In the genomic region with DNA sequence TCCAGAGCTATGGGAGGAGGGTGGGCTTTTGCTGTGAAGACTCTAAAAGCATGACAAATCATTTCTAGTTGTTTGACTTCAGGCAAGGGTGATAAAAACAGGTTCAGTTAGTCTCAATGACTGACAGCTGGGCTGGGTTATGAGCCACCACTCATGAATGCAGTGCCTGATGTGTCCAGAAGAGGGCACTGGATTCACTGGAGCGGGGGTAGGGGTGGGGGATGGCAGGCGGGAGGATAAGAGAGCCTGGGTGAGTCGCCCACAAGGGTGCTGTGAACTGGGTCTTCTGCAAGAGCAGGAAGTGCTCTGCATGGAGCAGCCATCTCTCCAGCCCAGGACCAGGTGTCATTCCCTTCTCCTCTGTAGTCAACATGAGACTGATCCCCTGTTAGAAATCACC, we compare ENCODE assay signal across 9 mouse cellular contexts. TPM values are rescaled to one million over a fixed set of nuclear protein-coding genes. Genes with fewer than 3 reads are reported as not detected.
DNase-seq lines count a peak whose midpoint lies in the region; ATAC-seq lines count a peak whose summit lies in the region.
"Had no signal": no experiment of that assay in that cellular context is flagged by ENCODE, and none has a peak within 500 bp of the region (broad histone marks: within the 10 kb centered on the region; RNA-seq: fewer than 3 reads in every experiment).

No protein-coding gene starts in this region.

- H3K9ac ChIP-seq in heart, embryonic 12.5 days: no peak overlapping the region
- no peak overlapping the region for H3K9ac ChIP-seq in forebrain, embryonic 15.5 days (replicated peaks)
- no peak overlapping the region for H3K9ac ChIP-seq in lung, embryonic 15.5 days
- H3K9ac ChIP-seq: liver, embryonic 15.5 days had no signal

- no peak overlapping the region for H3K4me3 ChIP-seq in heart, embryonic 12.5 days
- no peak overlapping the region for H3K4me3 ChIP-seq in forebrain, embryonic 15.5 days
- H3K4me3 ChIP-seq in lung, embryonic 15.5 days: no peak overlapping the region
- H3K4me3 ChIP-seq: liver, embryonic 15.5 days had no signal

- no peak for ATAC-seq in heart, embryonic 12.5 days (ENCODE audit: insufficient number of reproducible peaks, low FRiP score)
- ATAC-seq in forebrain, embryonic 15.5 days (replicated peaks): 0 out of 2 replicates have a peak, but pooled peaks have one; percentile 46
- peak; percentile 23; the same call in 1 of the 2 replicates for ATAC-seq in lung, embryonic 15.5 days (ENCODE audit: borderline replicate concordance, extremely low read depth, low FRiP score, low TSS enrichment)

- WGBS in heart, embryonic 12.5 days: 14% methylated on average over 3 of the region's 3 CpGs
- WGBS in forebrain, embryonic 15.5 days: 15% methylated on average over 3 of the region's 3 CpGs
- 10% methylated on average over 3 of the region's 3 CpGs for WGBS in lung, embryonic 15.5 days

- H3K4me1 ChIP-seq in heart, embryonic 12.5 days (replicated peaks): peaks cover 23% of the 10 kb centered on the region
- no peaks in the 10 kb centered on the region for H3K4me1 ChIP-seq in forebrain, embryonic 15.5 days
- no peaks in the 10 kb centered on the region for H3K4me1 ChIP-seq in lung, embryonic 15.5 days

- DNase-seq in heart, adult 11 months: peak; percentile 89
- DNase-seq in A20 (ENCODE audit: low read depth, low spot score): peak; percentile 70
- DNase-seq in WW6 (ENCODE audit: low read depth, low spot score): peak; percentile 29
- DNase-seq in thymus, postnatal 0 days (ENCODE audit: low spot score): peak; percentile 79
- DNase-seq in layer of hippocampus, adult 9-10 months (ENCODE audit: low spot score): no peak

- H3K9me3 ChIP-seq in heart, embryonic 12.5 days (replicated peaks): no peaks in the 10 kb centered on the region
- no peaks in the 10 kb centered on the region for H3K9me3 ChIP-seq in forebrain, embryonic 15.5 days
- H3K9me3 ChIP-seq in lung, embryonic 15.5 days: no peaks in the 10 kb centered on the region
- H3K9me3 ChIP-seq: liver, embryonic 15.5 days had no signal

- no peak overlapping the region for H3K4me2 ChIP-seq in heart, embryonic 12.5 days
- no peak overlapping the region for H3K4me2 ChIP-seq in forebrain, embryonic 15.5 days (replicated peaks)
- no peak overlapping the region for H3K4me2 ChIP-seq in lung, embryonic 15.5 days
- H3K4me2 ChIP-seq: liver, embryonic 15.5 days had no signal

- no peaks in the 10 kb centered on the region for H3K27me3 ChIP-seq in heart, embryonic 12.5 days (replicated peaks)
- H3K27me3 ChIP-seq in forebrain, embryonic 15.5 days: no peaks in the 10 kb centered on the region
- no peaks in the 10 kb centered on the region for H3K27me3 ChIP-seq in lung, embryonic 15.5 days
- H3K27me3 ChIP-seq: liver, embryonic 15.5 days had no signal

- no peaks in the 10 kb centered on the region for H3K36me3 ChIP-seq in heart, embryonic 12.5 days
- H3K36me3 ChIP-seq in forebrain, embryonic 15.5 days: no peaks in the 10 kb centered on the region
- no peaks in the 10 kb centered on the region for H3K36me3 ChIP-seq in lung, embryonic 15.5 days

- H3K27ac ChIP-seq in heart, embryonic 12.5 days (ENCODE audit: poor library complexity, severe bottlenecking): no peak overlapping the region
- H3K27ac ChIP-seq in forebrain, embryonic 15.5 days (replicated peaks): no peak overlapping the region
- H3K27ac ChIP-seq in lung, embryonic 15.5 days: no peak overlapping the region
- H3K27ac ChIP-seq: liver, embryonic 15.5 days had no signal

RNA-seq across cellular contexts. Expression of a gene that starts 50.8 kb away (rescaled TPM):
- 28.9 and 31.4 TPM in 2 replicates for polyA plus RNA-seq in heart, embryonic 12.5 days (2016; fragmentation: Nextera tagmentation; extraction: Ambion mirVana)
- 10.0 and 11.4 TPM in 2 replicates for polyA plus RNA-seq in forebrain, embryonic 15.5 days (2015; fragmentation: Nextera tagmentation; extraction: Ambion mirVana)
- polyA plus RNA-seq in lung, embryonic 15.5 days (2015; fragmentation: Nextera tagmentation; extraction: Ambion mirVana): 22.6 and 31.1 TPM in 2 replicates
- 212 and 220 TPM in 2 replicates for polyA plus RNA-seq in thymus, postnatal 0 days (2015; fragmentation: Nextera tagmentation; extraction: Ambion mirVana)
